Mouse (Mus musculus) frontal cortex, adult (tissue): ENCODE measurements around the gene Rnf166.
A peak's percentile ranks its signal among the peaks of the same experiment; 100 is the strongest.

Experiments
- ATAC-seq: cut with Nextera tagmentation; 2 replicates; pipeline ENCODE4 v1.9.2; 2017; ENCODE audit warnings: mild to moderate bottlenecking, moderate library complexity, mixed read lengths; ENCODE audit not compliant: low TSS enrichment

The Rnf166 gene

GRCm38 (mm10) chr8:122469965-122470364 is 5.9 kb downstream of the Rnf166 start:
- no peak for ATAC-seq

DNA sequence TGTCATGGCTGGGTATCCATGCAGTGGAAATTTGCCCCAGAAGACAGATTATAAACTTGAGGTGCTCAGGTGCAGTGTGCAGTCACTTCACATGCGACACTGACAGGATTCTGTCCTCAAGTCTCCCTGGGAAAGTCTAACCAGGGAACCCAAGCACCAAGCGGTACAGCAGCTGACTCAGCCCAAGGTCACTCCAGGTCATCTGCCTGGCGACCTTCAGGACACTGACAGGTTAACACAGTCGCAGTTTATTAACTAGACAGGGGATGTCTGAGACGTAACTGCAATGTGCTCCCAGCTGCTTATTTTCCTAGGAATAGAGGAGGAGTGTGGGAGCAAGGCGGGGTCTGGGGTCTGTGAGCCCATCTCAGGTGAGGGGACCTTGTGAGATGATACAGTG is 6.5 kb downstream of the Rnf166 start:
- no peak for ATAC-seq

- ATAC-seq, result no peak
Measured at GRCm38 (mm10) chr8:122467816-122468215, 8.0 kb downstream of the Rnf166 start.

- no peak for ATAC-seq
Measured at GRCm38 (mm10) chr8:122464985-122465384, 10.9 kb downstream of the Rnf166 start.

GRCm38 (mm10) chr8:122463651-122464640 is 11.9 kb downstream of the Rnf166 start:
- ATAC-seq, result no peak

- no peak for ATAC-seq
Measured at GRCm38 (mm10) chr8:122462510-122462909, 13.4 kb downstream of the Rnf166 start.

DNA sequence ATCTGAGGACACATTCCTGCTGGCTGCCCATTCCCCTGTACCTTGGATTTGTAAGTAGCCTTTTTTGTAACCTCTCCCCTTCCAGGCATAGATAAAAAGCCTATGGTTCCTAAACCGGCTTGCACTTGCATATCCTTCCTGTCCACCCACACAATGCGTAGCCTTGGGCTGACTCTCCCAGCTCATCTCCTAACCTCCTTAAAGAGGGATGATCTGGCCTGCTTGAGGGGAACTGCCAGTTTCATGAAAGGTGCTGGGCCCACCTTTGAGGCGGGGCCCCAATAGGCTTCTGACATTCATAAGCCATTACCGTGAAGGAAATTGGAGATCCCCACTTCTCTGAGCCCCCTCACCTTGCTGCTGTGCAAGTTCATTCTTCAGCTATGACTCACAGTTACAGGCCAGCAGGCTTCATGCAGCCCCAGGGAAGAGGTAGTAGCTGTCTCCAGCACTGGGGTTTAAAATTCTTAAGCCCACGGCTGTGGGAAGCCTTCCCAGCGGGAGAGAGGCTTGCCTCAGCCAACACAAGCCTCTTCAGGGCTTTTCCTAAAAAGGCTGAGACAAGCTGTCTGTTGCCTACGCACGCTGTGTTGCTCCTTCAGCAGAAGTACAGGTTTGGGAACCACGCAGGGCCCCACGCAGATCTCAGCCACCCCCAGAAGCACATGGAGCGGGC is 14.3 kb downstream of the Rnf166 start:
- ATAC-seq, result peak; percentile 84

DNA sequence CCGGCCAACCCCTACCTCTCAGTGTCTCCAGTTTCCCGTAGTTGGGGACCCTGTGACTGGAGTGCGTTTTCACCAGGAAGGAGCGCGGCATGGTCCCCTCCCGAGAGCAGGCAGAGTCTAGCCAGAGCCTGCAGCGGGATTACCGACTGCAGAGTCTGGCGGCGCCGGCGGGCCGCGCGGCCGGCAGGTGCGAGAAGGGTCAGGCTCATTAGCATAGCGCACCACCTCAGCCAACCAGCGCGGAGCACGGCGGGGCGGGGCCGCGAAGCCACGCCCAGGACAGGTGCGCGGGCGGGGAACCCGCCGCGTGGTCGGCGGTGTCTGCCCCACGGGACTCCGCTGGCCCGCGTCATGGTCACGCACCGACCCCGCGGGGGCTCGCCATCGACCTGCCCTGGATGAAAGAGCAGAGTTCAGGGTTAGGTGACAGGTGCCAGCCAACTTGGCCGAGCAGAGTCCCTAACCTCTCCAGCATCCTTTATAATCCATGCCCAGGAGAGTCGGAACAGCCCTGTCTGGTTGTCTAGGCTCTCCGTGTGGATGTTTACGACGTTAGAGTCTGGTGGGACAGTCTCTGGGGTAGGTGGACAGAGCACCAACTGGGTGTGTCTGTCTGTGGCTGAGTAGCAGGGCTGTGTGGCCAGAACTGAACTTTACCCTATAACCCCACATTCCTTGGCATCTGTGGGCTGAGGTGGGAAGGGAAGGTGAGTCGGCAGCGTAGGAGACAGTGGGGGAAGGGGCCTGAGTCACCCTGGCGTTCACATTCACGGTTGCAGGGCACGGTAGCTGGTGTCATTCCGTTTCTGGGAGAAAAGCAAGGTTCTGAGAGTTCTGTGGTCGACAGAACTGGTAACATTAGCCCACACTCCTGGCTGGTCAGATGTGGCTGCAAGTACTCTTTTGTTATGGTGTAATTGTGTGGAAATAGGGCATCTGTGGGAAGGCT is 15.1 kb downstream of the Rnf166 start, which contains the start of gene Snai3:
Gene Snai3 (minus strand): TSS at position 210 of the 949 bp plus-strand sequence.
- peak; percentile 7; the same call in 1 of the 2 replicates for ATAC-seq

DNA sequence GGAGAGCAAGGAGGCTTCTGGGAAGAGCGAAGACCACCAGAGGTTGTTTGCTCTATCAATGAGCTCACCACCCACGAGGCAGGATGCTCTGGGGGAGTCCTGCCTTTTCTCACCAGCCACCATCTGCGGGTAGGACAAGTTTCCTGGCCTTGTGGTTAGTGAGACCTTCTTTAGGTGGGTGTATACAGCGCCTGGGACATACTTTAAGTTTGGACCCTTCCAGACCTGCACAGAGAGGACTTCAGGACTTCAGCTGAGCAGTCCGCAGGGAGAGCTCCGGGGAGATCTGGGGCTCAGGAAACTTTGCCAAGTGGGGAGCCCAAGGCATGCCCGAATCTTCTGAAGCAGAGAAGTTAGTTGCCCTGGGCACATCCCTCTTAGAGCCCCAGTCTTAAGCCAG is 15.9 kb downstream of the Rnf166 start:
- ATAC-seq, result no peak

DNA sequence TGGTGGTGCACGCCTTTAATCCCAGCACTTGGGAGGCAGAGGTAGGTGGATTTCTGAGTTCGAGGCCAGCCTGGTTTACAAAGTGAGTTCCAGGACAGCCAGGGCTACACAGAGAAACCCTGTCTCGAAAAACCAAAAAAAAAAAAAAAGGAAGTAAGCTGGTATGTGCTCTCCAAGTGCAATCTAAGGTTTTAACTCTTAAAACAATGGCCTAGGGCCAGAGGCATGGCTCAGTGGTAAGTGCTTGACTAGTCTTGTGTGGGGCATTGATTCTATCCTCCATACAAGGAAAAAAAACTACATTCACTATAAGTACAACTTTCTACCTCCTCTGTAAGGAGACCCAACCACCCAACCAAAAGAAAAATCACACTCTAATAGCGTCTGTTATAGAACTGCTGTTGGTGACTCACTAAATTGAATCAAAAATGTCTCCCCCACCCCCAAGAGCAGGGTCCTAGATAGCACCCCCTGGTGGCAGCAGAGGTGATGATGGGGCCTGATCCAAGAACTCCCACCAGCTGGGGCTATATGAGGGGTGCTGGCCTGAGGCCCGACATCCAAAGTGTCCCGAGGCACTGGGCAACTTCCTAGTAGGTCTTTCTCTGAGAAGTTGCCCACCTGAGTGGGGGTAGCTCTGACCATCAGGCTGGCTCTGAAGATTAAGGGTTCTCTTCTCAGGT is 16.5 kb downstream of the Rnf166 start:
- no peak for ATAC-seq

DNA sequence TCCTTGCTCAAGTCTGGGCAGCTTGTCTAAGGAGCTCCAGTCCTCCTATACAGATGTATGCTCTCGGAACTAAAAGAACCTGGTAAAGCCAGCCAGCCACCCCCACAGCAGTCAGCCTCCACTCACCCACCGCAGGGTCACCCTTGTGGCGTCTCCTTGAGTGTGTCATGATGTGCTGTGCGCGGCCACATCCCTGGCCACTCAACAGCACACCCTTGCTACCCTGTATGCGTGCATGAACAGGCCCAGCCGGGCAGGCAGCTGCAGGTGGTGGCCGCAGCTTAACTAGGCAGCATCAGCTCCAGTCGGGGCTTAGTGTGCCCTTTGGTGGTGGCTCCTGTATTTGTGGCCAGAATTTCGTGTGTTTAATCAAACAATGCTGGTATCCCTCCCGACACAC is 18.7 kb downstream of the Rnf166 start:
- no peak for ATAC-seq

GRCm38 (mm10) chr8:122454409-122454808 is 21.5 kb downstream of the Rnf166 start:
- no peak for ATAC-seq

DNA sequence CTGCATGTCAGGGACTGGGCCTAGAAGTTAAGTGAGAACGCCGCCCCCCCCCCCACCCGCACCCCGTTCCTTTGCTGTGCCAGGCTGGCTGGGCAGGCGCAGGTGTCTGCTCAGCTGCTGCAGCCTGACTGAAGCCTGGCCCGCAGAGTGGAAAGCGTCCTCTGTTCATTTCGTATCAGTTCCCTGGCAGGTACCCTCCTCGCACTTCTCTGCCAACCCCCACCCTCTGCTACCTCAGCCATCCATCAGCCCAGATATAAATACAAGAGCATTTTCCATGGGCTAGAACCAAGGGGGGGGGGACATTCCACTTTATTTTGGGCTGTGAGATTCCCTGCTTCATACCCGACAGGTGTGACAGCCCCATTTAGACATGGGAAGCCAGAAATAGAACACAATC is 23.7 kb downstream of the Rnf166 start:
- no peak for ATAC-seq

- peak; percentile 66; the same call in 1 of the 2 replicates for ATAC-seq
Measured at GRCm38 (mm10) chr8:122451161-122451703, 24.6 kb downstream of the Rnf166 start.

DNA sequence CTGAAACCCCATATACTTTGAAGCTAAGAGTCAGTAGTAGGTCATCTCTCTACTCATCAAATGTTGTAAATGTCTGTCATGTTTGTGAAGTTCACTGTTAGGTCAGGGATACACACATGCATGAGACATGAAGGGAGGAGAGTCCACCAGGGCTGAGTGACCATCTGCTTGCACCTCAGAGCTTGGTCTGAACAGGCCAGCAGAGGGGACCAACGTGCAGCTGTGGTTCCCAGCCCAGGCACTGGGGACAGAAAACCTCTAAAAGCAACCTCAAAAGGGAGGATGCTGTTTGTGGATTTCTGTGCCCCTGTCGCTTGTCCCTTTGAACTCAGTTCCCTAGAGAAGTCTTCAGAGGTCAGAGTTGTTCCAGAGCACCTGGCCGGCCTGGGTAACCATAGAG is 30.7 kb downstream of the Rnf166 start:
- no peak for ATAC-seq

- ATAC-seq, result peak; percentile 25
Measured at GRCm38 (mm10) chr8:122444058-122444748, 31.7 kb downstream of the Rnf166 start.

- ATAC-seq, result peak; percentile 94
Measured at GRCm38 (mm10) chr8:122443262-122444006, 32.4 kb downstream of the Rnf166 start, which contains the start of gene Mvd. Gene Mvd (minus strand): TSS chr8:122443422.

DNA sequence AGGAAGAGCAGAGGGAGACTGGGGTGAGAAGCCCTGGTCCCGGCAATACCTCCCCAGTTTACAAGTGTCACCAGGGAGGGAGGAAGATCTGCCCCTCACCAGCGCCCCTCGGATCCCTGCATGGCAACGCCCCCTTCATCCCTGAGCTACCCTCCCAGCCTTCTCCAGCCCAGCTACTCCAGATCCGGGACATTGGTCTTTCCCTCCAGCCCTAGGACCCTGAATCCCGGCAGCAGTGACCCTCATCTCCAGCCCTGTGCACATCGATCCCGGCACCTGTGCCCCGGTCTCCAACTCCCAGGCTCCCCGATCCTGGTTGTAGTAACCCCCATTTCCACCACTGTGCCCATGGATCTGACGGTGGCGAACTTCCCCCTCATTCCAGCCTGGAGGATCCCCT is 33.1 kb downstream of the Rnf166 start:
- ATAC-seq, result peak; percentile 3; the same call in 1 of the 2 replicates

GRCm38 (mm10) chr8:122442356-122442755 is 33.5 kb downstream of the Rnf166 start:
- ATAC-seq, result no peak
